Mouse (Mus musculus) midbrain, embryonic 14.5 days (tissue): Measurements from ENCODE around the gene Ercc6. TPM values are rescaled to one million over a fixed set of nuclear protein-coding genes. Genes with fewer than 3 reads are reported as not detected.
A peak's percentile ranks its signal among the peaks of the same experiment; 100 is the strongest.

Source experiments
- ATAC-seq: fragments of 200-750 bp; cut with Nextera tagmentation; 2 replicates; pipeline ENCODE4 v1.8.0; 2017; ENCODE audit warnings: moderate number of reproducible peaks, moderate library complexity; ENCODE audit not compliant: low FRiP score, low TSS enrichment
- DNase-seq: peaks from one replicate; pipeline ENCODE4 v3.0.0-alpha.2; 2015
- H3K27ac ChIP-seq: fragments of 300-500 bp; sonication (generic); replicated peaks from 2 replicates; pipeline ENCODE4 v1.5.1; 2014; ENCODE audit warnings: mild to moderate bottlenecking, low read depth, low read length, moderate library complexity
- H3K27me3 ChIP-seq: fragments of 300-500 bp; sonication (generic); 2 replicates; pipeline ENCODE4 v1.6.1; 2014; ENCODE audit warnings: low read length, control low read depth, mixed read lengths; ENCODE audit not compliant: control insufficient read depth, insufficient read depth
- H3K36me3 ChIP-seq: fragments of 300-500 bp; sonication (generic); 2 replicates; pipeline ENCODE4 v1.6.1; 2014; ENCODE audit warnings: low read length, control low read depth; ENCODE audit not compliant: control insufficient read depth, insufficient read depth
- H3K4me1 ChIP-seq: fragments of 300-500 bp; sonication (generic); 2 replicates; pipeline ENCODE4 v1.6.1; 2014; ENCODE audit warnings: mild to moderate bottlenecking, antibody characterized with exemption, low read length, control low read depth; ENCODE audit not compliant: control insufficient read depth, insufficient read depth
- H3K4me2 ChIP-seq: fragments of 300-500 bp; sonication (generic); 2 replicates; pipeline ENCODE4 v1.6.1; 2014; ENCODE audit warnings: mild to moderate bottlenecking, low read length, moderate library complexity
- H3K4me3 ChIP-seq: fragments of 300-500 bp; sonication (generic); replicated peaks from 2 replicates; pipeline ENCODE4 v1.5.1; 2014; ENCODE audit warnings: low read depth, low read length
- H3K9ac ChIP-seq: fragments of 300-500 bp; sonication (generic); replicated peaks from 2 replicates; pipeline ENCODE4 v1.6.1; 2014; ENCODE audit warnings: mild to moderate bottlenecking, low read length, moderate library complexity
- H3K9me3 ChIP-seq: fragments of 300-500 bp; sonication (generic); 2 replicates; pipeline ENCODE4 v1.6.1; 2016; ENCODE audit warnings: low read length, control low read depth, mixed read lengths; ENCODE audit not compliant: control insufficient read depth
- WGBS: fragments of 180-500 bp; shearing (Covaris S2); extraction: QIAGEN DNeasy Blood & Tissue Kit; methylation state at CpG from one replicate; pipeline ENCODE4 v1.1.7; 2014; 5-methylcytosine and 5-hydroxymethylcytosine counted together
- polyA plus RNA-seq: library from polyadenylated mRNA; unstranded; fragments of >200 nt; fragmentation: Nextera tagmentation; extraction: Ambion mirVana; gene quantifications from 2 replicates; pipeline ENCODE4 v1.2.1, GENCODE M21; 2014

The Ercc6 gene
- polyA plus RNA-seq, 1 experiment from 2014 or later: 31.8 TPM

DNA sequence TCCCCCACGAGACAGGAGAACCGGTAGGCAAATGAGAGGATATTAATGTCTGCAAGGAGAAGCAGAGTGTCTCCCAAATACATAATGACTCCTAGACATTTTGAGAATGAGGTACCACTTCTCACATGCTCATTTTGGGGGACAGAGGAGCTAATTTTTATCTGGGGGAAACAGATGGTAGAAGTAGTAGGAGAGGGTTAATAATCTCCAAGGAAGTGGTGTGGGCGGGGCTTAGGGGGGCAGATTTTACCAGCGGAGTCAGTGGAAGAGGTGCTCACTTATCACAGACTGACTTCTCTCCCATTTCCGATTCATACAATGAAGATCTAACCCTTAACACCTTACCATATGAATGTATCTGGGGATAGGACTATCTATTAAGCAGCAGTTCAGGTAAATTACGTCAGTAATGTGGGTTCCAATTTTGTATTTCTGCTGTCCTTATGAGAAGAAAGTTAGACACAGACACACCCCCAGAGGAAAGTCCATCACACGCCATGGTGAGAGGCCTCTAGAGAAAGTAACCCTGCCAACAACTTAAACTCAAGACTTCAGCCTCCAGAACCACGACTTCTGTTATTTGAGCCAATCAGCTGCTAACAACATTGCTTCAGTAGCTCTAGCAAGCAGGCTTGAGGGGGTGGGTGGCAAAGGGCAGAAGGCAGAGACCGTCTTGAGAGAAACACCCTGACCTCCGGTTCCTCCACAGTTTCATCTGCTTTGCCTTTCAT is 5.1 kb upstream of the Ercc6 start:
- Histone ChIP-seq H3K4me3 (no peak overlapping the region), H3K4me1 (peaks cover 6% of the 10 kb centered on the region; the same call in 1 of the 2 replicates), H3K9me3 (no peaks in the 10 kb centered on the region), H3K27ac (no peak overlapping the region), H3K27me3 (no peaks in the 10 kb centered on the region), H3K4me2 (no peak overlapping the region), H3K36me3 (no peaks in the 10 kb centered on the region), H3K9ac (no peak overlapping the region)
- no peak for ATAC-seq
- DNase-seq: no peak
- 78% methylated on average over 10 of the region's 10 CpGs for WGBS

DNA sequence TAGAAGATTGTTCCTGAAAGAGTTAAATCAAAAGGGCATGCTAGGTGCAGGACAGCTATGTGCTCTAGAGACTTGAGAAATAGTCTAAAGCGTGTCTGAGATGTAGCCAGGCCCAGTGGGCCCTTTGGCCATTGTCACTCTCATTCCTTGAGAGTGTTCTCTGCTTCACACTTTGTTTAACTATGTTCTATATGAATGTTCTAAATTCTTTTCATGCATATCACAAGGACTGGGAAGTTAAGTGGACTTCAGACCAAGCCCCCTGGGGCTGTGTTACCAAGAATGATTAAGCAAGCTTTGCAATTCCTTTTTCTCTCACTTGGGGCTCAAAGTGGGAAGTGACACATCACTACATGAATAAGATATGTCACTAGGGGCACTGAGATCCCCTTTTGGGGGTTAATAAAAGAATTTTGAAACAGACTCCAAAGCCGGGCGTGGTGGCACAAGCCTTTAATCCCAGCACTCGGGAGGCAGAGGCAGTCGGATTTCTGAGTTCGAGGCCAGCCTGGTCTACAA is 3.8 kb upstream of the Ercc6 start:
- H3K36me3 ChIP-seq: no peaks in the 10 kb centered on the region
- no peaks in the 10 kb centered on the region for H3K27me3 ChIP-seq
- WGBS: 82% methylated on average over 6 of the region's 6 CpGs
- H3K4me2 ChIP-seq: no peak overlapping the region
- peaks cover 12% of the 10 kb centered on the region; the same call in 1 of the 2 replicates for H3K4me1 ChIP-seq
- DNase-seq: no peak
- H3K27ac ChIP-seq: no peak overlapping the region
- H3K4me3 ChIP-seq: no peak overlapping the region
- H3K9ac ChIP-seq: no peak overlapping the region
- no peaks in the 10 kb centered on the region for H3K9me3 ChIP-seq
- no peak for ATAC-seq

DNA sequence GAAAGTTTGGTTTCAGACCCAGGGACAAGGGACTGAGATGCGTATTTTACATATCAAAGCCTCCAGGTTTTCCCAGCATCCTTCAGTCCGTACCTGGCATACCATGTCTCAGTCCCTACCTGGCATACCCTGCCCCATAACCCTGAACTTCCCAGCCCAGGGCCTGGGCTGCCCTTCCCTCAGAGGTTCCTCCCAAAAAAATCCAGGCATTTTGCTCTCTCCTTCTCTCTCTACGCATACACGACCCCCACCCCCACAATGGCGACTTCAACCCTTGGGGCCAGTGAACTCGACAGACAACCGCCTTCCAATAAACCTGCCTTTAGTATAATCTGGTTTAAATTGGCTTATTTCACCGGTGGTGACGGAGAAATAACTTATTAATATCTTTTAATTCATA is 409 bp upstream of the Ercc6 start:
- Histone ChIP-seq H3K27ac (peak overlapping the region; percentile 88), H3K9ac (peak overlapping the region; percentile 75; the same call in 1 of the 2 replicates), H3K4me2 (peak overlapping the region; percentile 76), H3K4me1 (peaks cover 13% of the 10 kb centered on the region; the same call in 1 of the 2 replicates), H3K36me3 (peaks cover 19% of the 10 kb centered on the region), H3K9me3 (no peaks in the 10 kb centered on the region), H3K4me3 (peak overlapping the region; percentile 62), H3K27me3 (no peaks in the 10 kb centered on the region)
- ATAC-seq (peak; percentile 38), DNase-seq (no peak)
- WGBS: 46% methylated on average over 9 of the region's 9 CpGs

DNA sequence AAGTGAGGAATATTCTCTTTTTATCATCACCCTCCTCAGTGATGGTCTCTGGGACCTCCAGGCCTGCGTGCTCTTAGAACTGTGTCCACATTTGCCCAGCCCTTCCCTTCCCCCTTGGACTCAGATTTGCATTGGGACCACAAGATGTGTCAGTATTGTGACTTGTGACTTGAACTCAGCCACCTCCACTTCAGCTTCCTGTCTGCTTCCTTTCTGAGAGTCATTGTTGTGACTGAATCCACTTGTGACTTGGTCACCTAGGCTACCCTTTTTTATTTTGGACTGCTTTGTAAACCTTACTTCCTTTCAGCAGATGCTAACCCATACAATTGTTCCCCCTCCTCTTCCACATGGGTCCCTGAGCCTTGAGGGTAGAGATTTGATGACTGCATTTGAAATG is 2.8 kb downstream of the Ercc6 start:
- peaks cover 46% of the 10 kb centered on the region for H3K36me3 ChIP-seq
- H3K4me1 ChIP-seq: peaks cover 13% of the 10 kb centered on the region; the same call in 1 of the 2 replicates
- H3K27ac ChIP-seq: no peak overlapping the region
- ATAC-seq: no peak
- no peak overlapping the region for H3K4me2 ChIP-seq
- no peaks in the 10 kb centered on the region for H3K9me3 ChIP-seq
- no peaks in the 10 kb centered on the region for H3K27me3 ChIP-seq
- 88% methylated on average over 1 of the region's 1 CpGs for WGBS
- no peak overlapping the region for H3K4me3 ChIP-seq
- H3K9ac ChIP-seq: no peak overlapping the region
- no peak for DNase-seq

DNA sequence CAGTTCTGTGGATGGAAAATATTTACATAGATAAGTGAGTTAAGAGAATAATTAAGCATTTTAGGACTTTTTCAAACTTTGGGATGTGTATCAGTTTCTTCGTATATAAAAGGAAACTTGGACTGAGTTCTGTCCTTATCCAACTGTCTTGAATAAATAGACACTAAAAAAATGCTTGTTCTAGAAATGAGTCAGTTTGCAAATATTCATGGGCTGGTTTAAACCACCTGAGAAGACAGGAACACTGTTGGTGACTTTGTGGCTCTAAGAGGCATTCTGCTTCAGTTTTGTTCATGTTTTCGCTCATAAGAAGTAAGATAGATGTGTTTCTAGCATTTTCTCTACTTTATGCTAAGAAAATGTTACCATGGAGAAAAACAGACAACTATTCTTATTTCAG is 5.2 kb downstream of the Ercc6 start:
- over 99% methylated on average over 2 of the region's 2 CpGs for WGBS
- Histone ChIP-seq H3K4me3 (no peak overlapping the region), H3K9ac (no peak overlapping the region), H3K27me3 (no peaks in the 10 kb centered on the region), H3K36me3 (peaks cover 58% of the 10 kb centered on the region), H3K4me1 (peaks cover 8% of the 10 kb centered on the region; the same call in 1 of the 2 replicates), H3K9me3 (no peaks in the 10 kb centered on the region), H3K27ac (no peak overlapping the region), H3K4me2 (no peak overlapping the region)
- ATAC-seq (no peak), DNase-seq (no peak)

DNA sequence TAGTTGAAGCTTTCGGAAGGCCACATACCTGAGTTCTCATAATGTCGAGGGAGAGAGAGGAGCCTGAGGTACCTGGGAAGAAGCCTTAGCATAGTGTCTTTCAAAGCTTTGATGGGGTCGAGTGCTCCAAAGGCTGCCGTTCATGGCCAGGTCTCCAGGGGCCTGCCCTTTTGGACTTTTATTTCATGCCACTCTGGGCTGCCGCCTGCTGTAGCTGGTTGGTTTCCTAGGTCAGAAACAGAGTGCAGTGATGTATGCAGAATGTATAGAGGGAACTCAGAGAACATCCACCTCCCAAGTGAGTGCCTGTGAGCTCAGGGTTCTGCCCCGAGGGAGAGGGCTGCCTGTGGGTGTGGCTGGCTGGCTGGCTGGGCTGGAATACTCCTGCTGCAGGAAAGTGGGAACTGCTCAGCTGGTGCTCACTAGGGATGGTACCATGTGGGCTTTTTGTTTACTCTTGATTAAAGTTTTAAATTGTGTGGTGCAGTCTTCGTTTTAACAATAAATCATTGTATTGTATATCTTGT is 7.1 kb downstream of the Ercc6 start:
- no peak overlapping the region for H3K27ac ChIP-seq
- H3K4me3 ChIP-seq: no peak overlapping the region
- no peaks in the 10 kb centered on the region for H3K9me3 ChIP-seq
- no peaks in the 10 kb centered on the region for H3K27me3 ChIP-seq
- no peak overlapping the region for H3K4me2 ChIP-seq
- peaks cover 58% of the 10 kb centered on the region for H3K36me3 ChIP-seq
- no peaks in the 10 kb centered on the region for H3K4me1 ChIP-seq
- 84% methylated on average over 7 of the region's 7 CpGs for WGBS
- H3K9ac ChIP-seq: no peak overlapping the region
- ATAC-seq (no peak), DNase-seq (no peak)

DNA sequence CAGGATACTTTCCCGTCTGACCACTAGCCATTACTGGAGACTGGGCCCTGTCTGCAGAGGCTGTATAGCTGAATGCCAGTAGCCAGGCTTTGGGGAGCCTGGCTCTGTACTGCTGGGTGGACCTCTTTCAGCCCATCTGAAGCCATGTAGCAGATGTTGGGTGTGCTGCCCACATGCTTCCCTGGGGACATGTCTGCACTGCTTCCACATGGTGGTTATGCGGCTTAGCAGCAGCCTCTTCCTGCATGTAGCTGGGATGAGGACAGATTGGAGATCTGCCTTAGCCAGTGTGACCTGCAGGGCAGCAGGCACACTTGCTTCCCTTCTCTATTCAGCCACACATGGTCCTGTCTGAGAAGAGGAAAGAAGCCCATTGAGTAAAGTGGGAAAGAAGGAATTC is 9.0 kb downstream of the Ercc6 start:
- Histone ChIP-seq H3K27me3 (no peaks in the 10 kb centered on the region), H3K9me3 (no peaks in the 10 kb centered on the region), H3K9ac (no peak overlapping the region), H3K4me1 (no peaks in the 10 kb centered on the region), H3K27ac (no peak overlapping the region), H3K4me2 (no peak overlapping the region), H3K4me3 (no peak overlapping the region), H3K36me3 (peaks cover 63% of the 10 kb centered on the region)
- no peak for ATAC-seq
- whole genome bisulfite sequencing: 81% methylated on average over 2 of the region's 2 CpGs
- DNase-seq: no peak

DNA sequence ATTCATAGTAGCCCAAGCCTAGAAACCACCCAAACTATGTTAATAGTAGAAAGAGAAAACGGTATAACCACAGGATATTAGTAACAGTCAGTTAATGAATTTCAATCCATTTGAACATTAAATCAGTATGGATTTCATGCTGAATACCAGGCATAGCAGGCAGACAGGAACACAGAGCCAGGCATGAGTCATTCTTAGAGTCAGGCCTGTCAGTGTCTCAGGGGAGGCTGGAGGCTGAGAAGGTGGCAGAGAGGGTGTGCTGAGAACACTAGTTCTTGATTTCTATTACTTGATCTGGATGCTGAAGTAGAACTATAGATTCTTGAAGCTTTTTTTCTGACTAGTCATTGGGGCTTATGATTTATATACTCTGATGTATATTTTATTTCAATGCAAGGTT is 10.8 kb downstream of the Ercc6 start:
- Histone ChIP-seq H3K9ac (no peak overlapping the region), H3K4me1 (no peaks in the 10 kb centered on the region), H3K9me3 (no peaks in the 10 kb centered on the region), H3K27ac (no peak overlapping the region), H3K36me3 (peaks cover 59% of the 10 kb centered on the region), H3K4me3 (no peak overlapping the region), H3K27me3 (no peaks in the 10 kb centered on the region), H3K4me2 (no peak overlapping the region)
- 88% methylated on average over 1 of the region's 1 CpGs for WGBS
- DNase-seq: no peak
- ATAC-seq: no peak
